Mouse (Mus musculus): ENCODE data around the gene Tmem8b. TPM values are rescaled to one million over a fixed set of nuclear protein-coding genes. Genes with fewer than 3 reads are reported as not detected.

The Tmem8b gene
- total RNA-seq, 2 experiments from 2014 or later = 65.1 to 67.9 TPM

GRCm38 (mm10) chr4:43738989-43739674, 70.4 kb downstream of the Tmem8b start:
- intact Hi-C loops (cut with DNase I) = no loop called here
- DNase-seq (ENCODE audit: low spot score in 2 of 2) = no peak

DNA sequence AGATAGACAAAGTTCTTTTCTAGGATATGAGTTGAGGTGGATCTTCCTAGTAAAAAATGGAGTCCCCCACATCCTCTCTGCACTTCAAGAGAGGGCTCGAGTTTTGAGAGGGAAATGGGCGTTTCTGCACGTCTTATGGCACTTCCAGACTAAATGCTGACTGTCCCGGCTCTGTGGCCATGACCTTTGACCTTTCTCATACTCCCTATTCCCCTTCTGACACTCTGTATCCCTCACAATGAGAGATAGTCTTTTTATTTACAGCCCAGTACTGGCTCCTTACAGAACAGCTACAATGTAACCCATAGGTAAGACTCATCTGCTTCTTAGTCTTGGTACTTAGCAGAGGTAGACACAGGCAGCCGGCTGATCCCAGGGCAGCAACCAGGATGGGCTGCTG, 72.8 kb downstream of the Tmem8b start:
- no peak for DNase-seq (ENCODE audit: low spot score in 2 of 2)
- intact Hi-C loops (cut with DNase I) = no loop called here

Small RNA genes lying within 50 kb of the gene (microRNA-seq; reads per million reads assigned to microRNA genes)
- not detected for gene Gm25262

Other genes starting within 250 kb of the Tmem8b start
- 1 to 10 TPM in 1 of 2 experiments, under 1 TPM in 1; 0.69 to 1.4 TPM for gene Fam166b, start 239.8 kb upstream of the Tmem8b start, total RNA-seq (2021)
- 10 to 100 TPM; 87.8 to 92.9 TPM for gene Tesk1, start 227.0 kb upstream of the Tmem8b start, total RNA-seq (2021)
- 1 to 10 TPM in 1 of 2 experiments, under 1 TPM in 1; 0.59 to 1.2 TPM for gene Cd72, start 214.3 kb upstream of the Tmem8b start, total RNA-seq (2021)
- not detected for gene Sit1, start 185.2 kb upstream of the Tmem8b start, total RNA-seq (2021)
- gene Ccdc107, start 176.1 kb upstream of the Tmem8b start, total RNA-seq (2021) = 10 to 100 TPM; 25.5 to 25.9 TPM
- under 1 TPM; 0.70 to 0.79 TPM for gene Arhgef39, start 169.3 kb upstream of the Tmem8b start, total RNA-seq (2021)
- gene Car9, start 162.0 kb upstream of the Tmem8b start, total RNA-seq (2021) = 1 to 10 TPM in 1 of 2 experiments, under 1 TPM in 1; 0.54 to 1.1 TPM
- gene Tpm2, start 145.2 kb upstream of the Tmem8b start, total RNA-seq (2021) = 10 to 100 TPM in 1 of 2 experiments, 1 to 10 TPM in 1; 8.7 to 10.0 TPM
- gene Creb3, start 106.6 kb upstream of the Tmem8b start, total RNA-seq (2021) = 10 to 100 TPM; 74.4 to 84.8 TPM
- 10 to 100 TPM; 43.0 to 45.4 TPM for gene Tln1, start 106.3 kb upstream of the Tmem8b start, total RNA-seq (2021)
- 10 to 100 TPM; 42.3 to 55.8 TPM for gene Rgp1, start 90.3 kb upstream of the Tmem8b start, total RNA-seq (2021)
- gene Gba2, start 90.1 kb upstream of the Tmem8b start, total RNA-seq (2021) = 10 to 100 TPM; 64.9 to 71.9 TPM
- gene Msmp, start 84.5 kb upstream of the Tmem8b start, total RNA-seq (2021) = not detected
- 10 to 100 TPM; 46.4 to 62.2 TPM for gene Npr2, start 37.0 kb upstream of the Tmem8b start, total RNA-seq (2021)
- 1 to 10 TPM in 1 of 2 experiments, under 1 TPM in 1; 0.91 to 1.1 TPM for gene Spag8, start 15.4 kb upstream of the Tmem8b start, total RNA-seq (2021)
- 10 to 100 TPM; 31.4 to 39.5 TPM for gene Hint2, start 12.5 kb upstream of the Tmem8b start, total RNA-seq (2021)
- 1 to 10 TPM; 2.1 to 2.3 TPM for gene Fam221b, start 174 bp downstream of the Tmem8b start, total RNA-seq (2021)
- not detected for gene Olfr70, start 31.8 kb downstream of the Tmem8b start, total RNA-seq (2021)
- gene Olfr71, start 41.3 kb downstream of the Tmem8b start, total RNA-seq (2021) = not detected
- gene Hrct1, start 58.2 kb downstream of the Tmem8b start, total RNA-seq (2021) = 1 to 10 TPM; 1.2 to 1.7 TPM
- 1 to 10 TPM in 1 of 2 experiments, under 1 TPM in 1; 0.62 to 1.1 TPM for gene Spaar, start 61.1 kb downstream of the Tmem8b start, total RNA-seq (2021)
- not detected for gene Olfr159, start 102.0 kb downstream of the Tmem8b start, total RNA-seq (2021)
- not detected for gene Olfr156, start 154.9 kb downstream of the Tmem8b start, total RNA-seq (2021)
- not detected for gene Olfr157, start 171.2 kb downstream of the Tmem8b start, total RNA-seq (2021)
- gene Olfr155, start 182.6 kb downstream of the Tmem8b start, total RNA-seq (2021) = not detected
- 1 to 10 TPM; 5.7 to 7.3 TPM for gene Reck, start 206.6 kb downstream of the Tmem8b start, total RNA-seq (2021)